Mouse (Mus musculus) embryonic facial prominence, embryonic 15.5 days (tissue): ENCODE measurements at regions not wholly inside any gene's neighbourhood (a gene's known extent, or its start where the extent isn't known, plus 50 kb on each side); places are given as distances from the start of the nearest gene placed in this dataset.
A peak's percentile ranks its signal among the peaks of the same experiment; 100 is the strongest.

Experiments
- ATAC-seq: fragments of 200-750 bp; cut with Nextera tagmentation; 2 replicates; pipeline ENCODE4 v1.8.0; 2017; ENCODE audit warnings: low read depth, moderate TSS enrichment; ENCODE audit not compliant: insufficient number of reproducible peaks, low FRiP score, low TSS enrichment
- H3K27ac ChIP-seq: fragments of 300-500 bp; sonication (generic); replicated peaks from 2 replicates; pipeline ENCODE4 v1.5.1; 2015; ENCODE audit warnings: mild to moderate bottlenecking, inconsistent platforms
- H3K27me3 ChIP-seq: fragments of 300-500 bp; sonication (generic); 2 replicates; pipeline ENCODE4 v1.6.1; 2015; ENCODE audit warnings: inconsistent platforms
- H3K36me3 ChIP-seq: fragments of 300-500 bp; sonication (generic); 2 replicates; pipeline ENCODE4 v1.6.1; 2015; ENCODE audit warnings: mild to moderate bottlenecking, inconsistent platforms
- H3K4me1 ChIP-seq: fragments of 300-500 bp; sonication (generic); 2 replicates; pipeline ENCODE4 v1.6.1; 2015; ENCODE audit warnings: inconsistent platforms
- H3K4me2 ChIP-seq: fragments of 300-500 bp; sonication (generic); replicated peaks from 2 replicates; pipeline ENCODE4 v1.6.1; 2015; ENCODE audit warnings: mild to moderate bottlenecking, inconsistent platforms
- H3K4me3 ChIP-seq: fragments of 300-500 bp; sonication (generic); replicated peaks from 2 replicates; pipeline ENCODE4 v1.5.1; 2015; ENCODE audit warnings: mild to moderate bottlenecking, inconsistent platforms
- H3K9ac ChIP-seq: fragments of 300-500 bp; sonication (generic); 2 replicates; pipeline ENCODE4 v1.6.1; 2015; ENCODE audit warnings: inconsistent platforms
- H3K9me3 ChIP-seq: fragments of 300-500 bp; sonication (generic); replicated peaks from 2 replicates; pipeline ENCODE4 v1.6.1; 2016; ENCODE audit warnings: inconsistent platforms
- WGBS: fragments of 180-500 bp; shearing (Covaris S2); methylation state at CpG from one replicate; pipeline ENCODE4 v1.1.7; 2015; 5-methylcytosine and 5-hydroxymethylcytosine counted together

GRCm38 (mm10) chrX:162278834-162279708, 119.5 kb upstream of the Nhs start:
- H3K4me2 ChIP-seq: peak overlapping the region; percentile 24; the same call in 1 of the 2 replicates
- no peak overlapping the region for H3K9ac ChIP-seq
- H3K4me3 ChIP-seq: no peak overlapping the region
- no peaks in the 10 kb centered on the region for H3K4me1 ChIP-seq
- no peak for ATAC-seq
- H3K27me3 ChIP-seq: 0 out of 2 replicates have a peak, but pooled peaks cover 4% of the 10 kb centered on the region
- no peaks in the 10 kb centered on the region for H3K9me3 ChIP-seq
- no peaks in the 10 kb centered on the region for H3K36me3 ChIP-seq
- 54% methylated on average over 14 of the region's 14 CpGs for WGBS
- H3K27ac ChIP-seq: no peak overlapping the region

GRCm38 (mm10) chrX:162274581-162274980, 115.1 kb upstream of the Nhs start:
- Histone ChIP-seq H3K4me2 (no peak overlapping the region), H3K4me3 (no peak overlapping the region), H3K9ac (no peak overlapping the region), H3K4me1 (no peaks in the 10 kb centered on the region), H3K27me3 (0 out of 2 replicates have a peak, but pooled peaks cover under 1% of the 10 kb centered on the region), H3K36me3 (no peaks in the 10 kb centered on the region), H3K9me3 (no peaks in the 10 kb centered on the region), H3K27ac (no peak overlapping the region)
- ATAC-seq: no peak
- 72% methylated on average over 5 of the region's 5 CpGs for WGBS

GRCm38 (mm10) chrX:162271189-162271588, 111.7 kb upstream of the Nhs start:
- Histone ChIP-seq H3K4me2 (no peak overlapping the region), H3K9me3 (no peaks in the 10 kb centered on the region)
- WGBS: 83% methylated on average over 2 of the region's 2 CpGs

GRCm38 (mm10) chrX:162268918-162269317, 109.4 kb upstream of the Nhs start:
- H3K9ac ChIP-seq: no peak overlapping the region
- no peaks in the 10 kb centered on the region for H3K9me3 ChIP-seq
- no peak overlapping the region for H3K4me2 ChIP-seq
- H3K4me3 ChIP-seq: no peak overlapping the region
- 88% methylated on average over 1 of the region's 1 CpGs for WGBS
- no peak overlapping the region for H3K27ac ChIP-seq
- ATAC-seq: no peak
- H3K27me3 ChIP-seq: no peaks in the 10 kb centered on the region; the same call in 1 of the 2 replicates
- no peaks in the 10 kb centered on the region for H3K4me1 ChIP-seq
- H3K36me3 ChIP-seq: no peaks in the 10 kb centered on the region

More at GRCm38 (mm10) chrX:162271189-162271588, 111.7 kb upstream of the Nhs start:
- Histone ChIP-seq H3K4me1 (no peaks in the 10 kb centered on the region), H3K9ac (no peak overlapping the region), H3K4me3 (no peak overlapping the region), H3K36me3 (no peaks in the 10 kb centered on the region), H3K27ac (no peak overlapping the region), H3K27me3 (no peaks in the 10 kb centered on the region)
- no peak for ATAC-seq

GRCm38 (mm10) chrX:162268112-162268511, 108.6 kb upstream of the Nhs start:
- 83% methylated on average over 5 of the region's 5 CpGs for WGBS
- Histone ChIP-seq H3K36me3 (no peaks in the 10 kb centered on the region), H3K9ac (no peak overlapping the region), H3K9me3 (no peaks in the 10 kb centered on the region), H3K4me3 (no peak overlapping the region), H3K4me1 (no peaks in the 10 kb centered on the region), H3K4me2 (no peak overlapping the region), H3K27ac (no peak overlapping the region), H3K27me3 (no peaks in the 10 kb centered on the region; the same call in 1 of the 2 replicates)
- ATAC-seq: no peak

GRCm38 (mm10) chrX:162267679-162268078, 108.1 kb upstream of the Nhs start:
- no peak overlapping the region for H3K4me2 ChIP-seq
- H3K27ac ChIP-seq: no peak overlapping the region
- no peak overlapping the region for H3K9ac ChIP-seq
- H3K4me1 ChIP-seq: no peaks in the 10 kb centered on the region
- no peaks in the 10 kb centered on the region for H3K9me3 ChIP-seq
- H3K36me3 ChIP-seq: no peaks in the 10 kb centered on the region
- H3K27me3 ChIP-seq: no peaks in the 10 kb centered on the region; the same call in 1 of the 2 replicates
- WGBS: 61% methylated on average over 1 of the region's 1 CpGs
- ATAC-seq: no peak
- H3K4me3 ChIP-seq: no peak overlapping the region

- no peak overlapping the region for H3K4me3 ChIP-seq
- no peaks in the 10 kb centered on the region; the same call in 1 of the 2 replicates for H3K27me3 ChIP-seq
- WGBS: 36% methylated on average over 1 of the region's 1 CpGs
- no peak overlapping the region for H3K27ac ChIP-seq
- H3K4me2 ChIP-seq: no peak overlapping the region
- H3K36me3 ChIP-seq: no peaks in the 10 kb centered on the region
- no peak for ATAC-seq
- H3K4me1 ChIP-seq: no peaks in the 10 kb centered on the region
- H3K9me3 ChIP-seq: no peaks in the 10 kb centered on the region
- H3K9ac ChIP-seq: no peak overlapping the region
Measured at GRCm38 (mm10) chrX:162266769-162267168, 107.2 kb upstream of the Nhs start.

GRCm38 (mm10) chrX:162257398-162257797, 97.9 kb upstream of the Nhs start:
- H3K36me3 ChIP-seq: no peaks in the 10 kb centered on the region
- no peak for ATAC-seq
- H3K4me1 ChIP-seq: no peaks in the 10 kb centered on the region
- no peak overlapping the region for H3K27ac ChIP-seq
- H3K9me3 ChIP-seq: no peaks in the 10 kb centered on the region
- no peak overlapping the region for H3K4me3 ChIP-seq
- no peak overlapping the region for H3K4me2 ChIP-seq
- H3K27me3 ChIP-seq: no peaks in the 10 kb centered on the region
- no peak overlapping the region for H3K9ac ChIP-seq
- 71% methylated on average over 3 of the region's 3 CpGs for WGBS

GRCm38 (mm10) chrX:162255873-162256272, 96.3 kb upstream of the Nhs start:
- no peak overlapping the region for H3K4me2 ChIP-seq
- H3K9ac ChIP-seq: no peak overlapping the region
- H3K27ac ChIP-seq: no peak overlapping the region
- ATAC-seq: no peak
- no peaks in the 10 kb centered on the region for H3K9me3 ChIP-seq
- H3K36me3 ChIP-seq: no peaks in the 10 kb centered on the region
- no peak overlapping the region for H3K4me3 ChIP-seq
- H3K4me1 ChIP-seq: no peaks in the 10 kb centered on the region
- no peaks in the 10 kb centered on the region for H3K27me3 ChIP-seq

- no peak overlapping the region for H3K9ac ChIP-seq
- no peak for ATAC-seq
- 51% methylated on average over 3 of the region's 3 CpGs for WGBS
- H3K27me3 ChIP-seq: peaks cover 6% of the 10 kb centered on the region
- no peak overlapping the region for H3K4me3 ChIP-seq
- no peaks in the 10 kb centered on the region for H3K9me3 ChIP-seq
- H3K4me1 ChIP-seq: no peaks in the 10 kb centered on the region
- no peak overlapping the region for H3K27ac ChIP-seq
- H3K4me2 ChIP-seq: no peak overlapping the region
- H3K36me3 ChIP-seq: no peaks in the 10 kb centered on the region
Measured at GRCm38 (mm10) chrX:162241291-162241690, 81.8 kb upstream of the Nhs start.

- no peaks in the 10 kb centered on the region for H3K4me1 ChIP-seq
- WGBS: 82% methylated on average over 5 of the region's 5 CpGs
- peaks cover 5% of the 10 kb centered on the region; the same call in 1 of the 2 replicates for H3K27me3 ChIP-seq
- H3K4me2 ChIP-seq: no peak overlapping the region
- H3K9me3 ChIP-seq: no peaks in the 10 kb centered on the region
- H3K36me3 ChIP-seq: no peaks in the 10 kb centered on the region
- H3K27ac ChIP-seq: no peak overlapping the region
- no peak overlapping the region for H3K4me3 ChIP-seq
- no peak overlapping the region for H3K9ac ChIP-seq
- ATAC-seq: no peak
Measured at GRCm38 (mm10) chrX:162235552-162235951, 76.0 kb upstream of the Nhs start.

- ATAC-seq: no peak
- Histone ChIP-seq H3K9me3 (no peaks in the 10 kb centered on the region), H3K36me3 (no peaks in the 10 kb centered on the region), H3K4me1 (no peaks in the 10 kb centered on the region), H3K27me3 (peaks cover 3% of the 10 kb centered on the region; the same call in 1 of the 2 replicates), H3K4me2 (no peak overlapping the region), H3K4me3 (no peak overlapping the region), H3K27ac (no peak overlapping the region), H3K9ac (no peak overlapping the region)
- WGBS: 38% methylated on average over 2 of the region's 2 CpGs
Measured at GRCm38 (mm10) chrX:162210848-162211247, 51.3 kb upstream of the Nhs start.
